Mouse (Mus musculus) spleen, adult 2 months (tissue): ENCODE measurements around the gene Rras2.

Experiments used
- CTCF ChIP-seq: fragments of 200-500 bp; IDR thresholded peaks from 2 replicates; pipeline ENCODE4 v1.5.1; 2011; ENCODE audit warnings: mild to moderate bottlenecking, inconsistent platforms; ENCODE audit not compliant: insufficient read depth, insufficient read length, insufficient replicate concordance; ENCODE audit errors: extremely low read depth
- POLR2A ChIP-seq: fragments of 200-500 bp; IDR thresholded peaks from 2 replicates; pipeline ENCODE4 v1.6.1; 2011; ENCODE audit warnings: low read depth, low read length, inconsistent platforms

DNA sequence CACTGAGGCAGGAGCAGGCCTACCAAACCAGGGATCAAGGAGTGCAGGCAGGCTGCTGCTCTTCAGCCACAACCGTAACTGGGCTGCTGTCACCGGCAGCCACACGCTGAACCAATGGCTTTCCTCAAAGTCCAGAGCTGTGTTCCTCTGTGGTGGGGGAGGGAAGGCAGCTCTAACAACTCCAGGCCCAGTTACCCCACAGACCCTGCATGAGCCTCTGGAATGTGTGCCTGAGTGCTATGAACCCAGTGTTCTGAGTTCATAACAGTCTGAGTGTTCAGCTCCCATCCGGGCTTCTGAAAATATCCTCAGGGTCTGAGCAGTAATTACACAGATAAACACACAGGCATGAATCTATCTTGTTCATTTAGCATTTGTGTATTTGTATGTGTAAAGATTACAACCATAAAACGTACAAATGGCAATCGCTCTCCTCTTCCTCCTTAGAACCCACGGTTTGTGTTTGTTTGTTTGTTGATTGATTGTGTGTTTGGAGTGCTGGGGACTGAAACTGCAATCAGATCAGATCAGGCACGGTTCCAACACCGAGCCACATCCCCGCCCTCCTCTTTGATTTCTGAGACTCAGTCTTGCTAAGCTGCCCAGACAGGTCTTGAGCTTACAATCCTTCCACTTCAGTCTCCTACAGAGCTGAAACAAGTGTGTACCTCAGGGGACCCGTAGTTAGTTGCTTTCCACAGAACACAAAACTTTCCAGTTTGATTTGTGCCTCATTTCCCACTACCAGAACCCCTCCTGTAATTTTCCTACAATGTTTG, 52.0 kb downstream of the Rras2 start:
- TF ChIP-seq POLR2A (no peak), CTCF (no peak)
